Mouse (Mus musculus) liver, adult 2 months (tissue): ENCODE measurements at regions not wholly inside any gene's neighbourhood (a gene's known extent, or its start where the extent isn't known, plus 50 kb on each side); places are given as distances from the start of the nearest gene placed in this dataset.

ENCODE experiments used
- CTCF ChIP-seq: fragments of 200-500 bp; IDR thresholded peaks from 2 replicates; pipeline ENCODE4 v1.5.1; 2011; ENCODE audit warnings: low read depth, low read length, control low read depth
- POLR2A ChIP-seq: fragments of 200-500 bp; IDR thresholded peaks from 2 replicates; pipeline ENCODE4 v1.6.1; 2011; ENCODE audit warnings: low read length, control low read depth; ENCODE audit not compliant: insufficient read depth; ENCODE audit errors: extremely low read depth

- no peak for TF ChIP-seq CTCF
- no peak for TF ChIP-seq POLR2A
These were observed 260.9 kb downstream of the 3100002H09Rik start for GRCm38 (mm10) chr4:124349610-124350295.
